Mouse (Mus musculus) heart, adult 2 months (tissue): ENCODE results near the gene Ergic3. TPM values are rescaled to one million over a fixed set of nuclear protein-coding genes. Genes with fewer than 3 reads are reported as not detected.

Experiments
- DNase-seq, 2 experiments: peaks; one replicate each; pipeline ENCODE4 v3.0.0; 2021
- H3K27ac ChIP-seq: fragments of 200-600 bp; 2 replicates; pipeline ENCODE4 v1.8.1; 2022
- H3K27me3 ChIP-seq: fragments of 200-500 bp; 2 replicates; pipeline ENCODE4 v1.6.1; 2012; ENCODE audit warnings: mild to moderate bottlenecking, low read length, inconsistent platforms, mixed read lengths; ENCODE audit not compliant: control insufficient read depth, insufficient read depth
- H3K36me3 ChIP-seq: fragments of 200-500 bp; 2 replicates; pipeline ENCODE4 v1.6.1; 2012; ENCODE audit warnings: low read length, inconsistent platforms; ENCODE audit not compliant: control insufficient read depth, insufficient read depth
- H3K4me1 ChIP-seq: fragments of 200-500 bp; 2 replicates; pipeline ENCODE4 v1.6.1; 2011; ENCODE audit warnings: low read length; ENCODE audit not compliant: control insufficient read depth, insufficient read depth
- H3K4me3 ChIP-seq: fragments of 200-600 bp; 2 replicates; pipeline ENCODE4 v1.8.1; 2022
- H3K79me2 ChIP-seq: fragments of 200-500 bp; replicated peaks from 2 replicates; pipeline ENCODE4 v1.6.1; 2012; ENCODE audit warnings: mild to moderate bottlenecking, inconsistent platforms, low read length, moderate library complexity, mixed read lengths; ENCODE audit not compliant: control insufficient read depth, insufficient read depth
- H3K9ac ChIP-seq: fragments of 200-500 bp; 2 replicates; pipeline ENCODE4 v1.6.1; 2012; ENCODE audit warnings: low read depth, mild to moderate bottlenecking, control low read depth, inconsistent platforms, low read length, mixed read lengths
- CTCF ChIP-seq: fragments of 200-600 bp; IDR thresholded peaks from 2 replicates; pipeline ENCODE4 v1.8.1; 2022; ENCODE audit warnings: antibody characterized with exemption, mild to moderate bottlenecking, moderate library complexity
- EP300 ChIP-seq: fragments of 200-500 bp; IDR thresholded peaks from 2 replicates; pipeline ENCODE4 v1.6.1; 2011; ENCODE audit warnings: low read depth, low read length, control low read depth; ENCODE audit not compliant: insufficient read depth
- POLR2A ChIP-seq: fragments of 200-500 bp; IDR thresholded peaks from 2 replicates; pipeline ENCODE4 v1.6.1; 2011; ENCODE audit warnings: mild to moderate bottlenecking, low read depth, low read length, control low read depth; ENCODE audit not compliant: insufficient read depth
- WGBS: fragments of 180-500 bp; shearing (Covaris S2); methylation state at CpG from one replicate; pipeline ENCODE4 v1.1.7; 2018; 5-methylcytosine and 5-hydroxymethylcytosine counted together
- intact Hi-C: fragments of 180-260 bp; cut with DNase I; formaldehyde crosslinking; loops from one replicate; pipeline ENCODE4 v1.15.1; 2025
- polyA plus RNA-seq: library from polyadenylated mRNA; depleted of rRNA; stranded (reverse); fragments of >200 nt; gene quantifications from 2 replicates; pipeline ENCODE4 v1.2.3, GENCODE M21; 2012; rRNA removed
- total RNA-seq, 2 experiments: library from RNA; stranded (reverse); gene quantifications; 2 replicates each; pipeline ENCODE4 v1.2.3; 2021

Ergic3 gene
- total and polyA plus RNA-seq, 3 experiments, result 60.1 to 104 (median 67.5) TPM

DNA sequence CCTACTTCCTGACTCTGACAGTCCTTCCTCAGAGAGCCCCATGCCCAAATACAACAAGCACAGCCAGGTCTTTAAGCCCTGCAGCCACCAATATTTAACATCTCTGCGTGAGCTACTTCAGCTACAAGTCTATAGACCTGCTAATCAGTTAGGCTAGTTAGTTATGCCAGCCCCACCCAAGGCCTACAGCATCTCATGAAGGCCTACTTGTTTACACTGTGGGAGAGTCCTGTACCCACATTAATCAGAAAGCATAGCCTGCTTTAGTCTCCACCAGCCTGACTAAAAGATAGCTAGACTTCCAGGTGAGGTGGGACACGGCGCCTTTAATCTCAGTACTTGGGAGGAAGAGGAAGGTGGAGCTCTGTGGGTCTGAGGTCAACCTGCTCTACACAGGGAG, 31.5 kb downstream of the Ergic3 start:
- H3K79me2 ChIP-seq, result no peaks in the 10 kb centered on the region
- TF ChIP-seq EP300 (no peak), POLR2A (no peak), CTCF (no peak)
- intact Hi-C loops, result no loop called here
- H3K27me3 ChIP-seq, result no peaks in the 10 kb centered on the region
- no peak overlapping the region for H3K9ac ChIP-seq
- H3K27ac ChIP-seq, result no peak overlapping the region
- no peaks in the 10 kb centered on the region for H3K4me1 ChIP-seq
- no peak overlapping the region for H3K4me3 ChIP-seq
- no peaks in the 10 kb centered on the region for H3K36me3 ChIP-seq
- 77% methylated on average over 3 of the region's 3 CpGs for WGBS
- DNase-seq, result no peak

DNA sequence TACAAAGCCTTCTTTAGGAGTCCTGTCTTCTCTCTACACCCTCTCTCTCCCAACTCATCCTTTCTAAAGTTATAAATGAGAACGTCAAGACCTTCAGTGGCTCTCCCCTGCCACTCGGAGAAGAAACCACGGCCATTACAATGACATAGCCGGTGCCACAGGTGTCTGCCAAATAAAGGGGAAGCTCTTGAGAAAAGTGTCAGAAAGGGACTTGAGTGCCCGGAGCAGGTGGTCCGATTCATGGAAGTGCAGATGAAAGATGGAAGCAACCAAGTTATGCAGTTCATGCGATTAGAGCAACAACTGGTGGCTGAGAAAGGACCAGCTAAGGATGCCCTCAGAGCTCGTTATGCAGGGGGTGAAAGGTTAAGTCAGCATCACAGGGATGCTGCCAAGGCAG, 35.1 kb downstream of the Ergic3 start:
- WGBS, result 82% methylated on average over 8 of the region's 8 CpGs
- Histone ChIP-seq H3K4me1 (no peaks in the 10 kb centered on the region), H3K27me3 (peaks cover under 1% of the 10 kb centered on the region; the same call in 1 of the 2 replicates), H3K79me2 (no peaks in the 10 kb centered on the region), H3K27ac (no peak overlapping the region), H3K36me3 (no peaks in the 10 kb centered on the region), H3K4me3 (no peak overlapping the region), H3K9ac (no peak overlapping the region)
- TF ChIP-seq EP300, result no peak
- TF ChIP-seq POLR2A, result no peak
- no peak for TF ChIP-seq CTCF
- intact Hi-C loops, result no loop called here
- no peak for DNase-seq

DNA sequence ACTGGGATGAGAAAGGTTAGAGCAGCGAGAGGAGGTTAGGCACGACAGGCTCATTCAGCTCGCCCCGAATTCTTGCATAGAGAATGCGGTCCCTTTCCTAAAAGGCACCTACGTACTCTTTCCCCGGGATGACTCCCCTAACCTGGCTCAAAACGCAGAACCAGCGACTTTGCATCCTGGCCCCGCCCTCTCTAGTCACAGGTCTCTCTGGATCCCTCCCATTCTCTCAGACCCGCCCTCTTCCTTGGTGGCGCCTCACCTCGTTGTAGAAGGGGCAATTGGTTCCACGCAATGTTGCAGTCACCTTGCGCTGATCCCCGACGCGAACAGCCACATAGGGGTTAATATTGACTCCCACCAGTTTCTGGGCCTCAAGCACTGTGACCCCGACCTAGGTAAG, 40.1 kb downstream of the Ergic3 start:
- TF ChIP-seq CTCF, result no peak
- no peak for TF ChIP-seq POLR2A
- TF ChIP-seq EP300, result no peak
- H3K27me3 ChIP-seq, result peaks cover 4% of the 10 kb centered on the region; the same call in 1 of the 2 replicates
- intact Hi-C loops, result no loop called here

DNA sequence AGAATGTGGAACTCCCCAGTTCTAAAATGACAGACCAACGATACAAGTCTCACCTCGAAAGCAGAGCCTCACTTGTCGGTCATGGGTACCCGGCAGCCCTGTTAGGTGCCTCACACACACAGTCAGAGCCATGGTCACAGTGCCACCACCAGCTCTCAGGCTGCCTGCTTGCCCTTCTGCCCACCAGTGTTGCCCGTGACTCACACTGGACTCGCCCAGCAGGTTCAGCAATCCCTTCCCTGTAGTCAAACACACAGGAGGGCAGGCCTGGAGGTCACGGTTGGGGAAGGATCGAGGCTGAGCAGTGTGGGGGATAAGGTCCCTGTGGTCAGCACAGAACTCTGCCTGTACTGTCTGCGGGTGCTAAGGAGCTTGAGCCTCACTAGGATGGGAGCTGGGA, 45.0 kb downstream of the Ergic3 start, which contains the start of gene Fer1l4:
TSS of gene Fer1l4 (minus strand) at position 132 of the 400 bp plus-strand sequence.
- Histone ChIP-seq H3K4me1 (no peaks in the 10 kb centered on the region), H3K27me3 (peaks cover 4% of the 10 kb centered on the region; the same call in 1 of the 2 replicates), H3K79me2 (no peaks in the 10 kb centered on the region), H3K27ac (no peak within 1 kb of the TSS), H3K4me3 (no peak within 1 kb of the TSS), H3K36me3 (no peaks in the 10 kb centered on the region), H3K9ac (no peak within 1 kb of the TSS)
- intact Hi-C loops, result no loop called here
- TF ChIP-seq EP300 (no peak), CTCF (no peak), POLR2A (no peak)
- WGBS, result 83% methylated on average over 9 of the region's 9 CpGs
- no peak for DNase-seq

More for the DNA sequence above, 40.1 kb downstream of the Ergic3 start:
- no peak overlapping the region for H3K27ac ChIP-seq
- no peak for DNase-seq
- no peaks in the 10 kb centered on the region for H3K4me1 ChIP-seq
- H3K36me3 ChIP-seq, result no peaks in the 10 kb centered on the region
- no peak overlapping the region for H3K4me3 ChIP-seq
- no peaks in the 10 kb centered on the region for H3K79me2 ChIP-seq
- WGBS, result 18% methylated on average over 19 of the region's 19 CpGs
- no peak overlapping the region for H3K9ac ChIP-seq

DNA sequence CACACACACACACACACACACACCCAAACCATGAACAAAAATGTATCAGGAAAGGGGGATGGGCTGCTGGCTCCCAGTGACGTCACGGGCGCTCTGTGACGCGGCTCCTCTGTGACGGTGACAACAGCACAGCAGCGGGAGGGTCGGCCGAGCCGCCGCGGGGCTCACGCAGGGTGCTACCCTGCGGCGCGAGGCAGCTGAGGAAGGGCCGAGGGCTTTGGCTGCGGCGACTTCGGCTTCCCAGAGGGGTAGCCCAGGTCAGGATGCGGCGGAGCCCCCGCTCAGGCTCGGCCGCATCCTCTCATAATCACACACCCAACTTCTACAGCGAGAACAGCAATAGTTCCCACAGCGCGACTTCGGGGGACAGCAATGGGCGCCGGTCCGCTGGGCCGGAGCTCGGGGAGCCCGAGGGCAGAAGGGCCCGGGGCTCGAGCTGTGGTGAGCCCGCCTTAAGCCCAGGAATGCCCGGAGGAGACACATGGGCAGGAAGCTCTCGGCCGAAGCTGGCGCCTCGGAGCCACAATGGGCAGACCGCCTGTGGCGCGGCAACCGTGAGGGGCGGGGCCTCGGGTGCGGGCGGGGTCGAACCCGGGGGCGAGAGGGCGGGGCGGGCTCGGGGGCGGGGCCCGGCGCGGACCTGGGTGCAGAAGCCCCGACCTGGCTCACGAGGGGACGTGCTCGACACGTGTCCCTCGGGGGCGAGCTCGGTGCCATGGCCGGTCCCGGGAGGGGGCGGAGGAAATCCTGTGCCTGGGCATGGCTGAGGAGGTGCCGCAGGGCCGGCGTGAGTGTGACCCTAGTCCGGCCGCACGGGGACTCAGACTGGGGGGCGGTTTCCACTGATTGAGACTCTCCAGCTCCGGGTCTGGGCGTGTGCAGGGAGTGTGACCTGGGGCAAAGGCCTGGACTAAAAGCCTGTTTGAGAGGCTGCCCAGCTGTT, 57.5 kb downstream of the Ergic3 start, which contains the start of gene Spag4:
TSS of gene Spag4 (plus strand) at position 77 of the 943 bp plus-strand sequence.
- Histone ChIP-seq H3K4me3 (peak within 1 kb of the TSS; percentile 48), H3K4me1 (no peaks in the 10 kb centered on the region), H3K9ac (peak within 1 kb of the TSS; percentile 75), H3K27me3 (no peaks in the 10 kb centered on the region), H3K27ac (peak within 1 kb of the TSS; percentile 38), H3K36me3 (no peaks in the 10 kb centered on the region), H3K79me2 (no peaks in the 10 kb centered on the region)
- intact Hi-C loops, result loop anchor here (5.0 kb wide), 1 partner anchor 47 kb away; the partner anchor contains the start of genes Cpne1 and Rbm12
- DNase-seq, result peak; percentile 80 to 82
- 1% methylated on average over 73 of the region's 81 CpGs for WGBS
- TF ChIP-seq CTCF (no peak), EP300 (no peak), POLR2A (no peak)

DNA sequence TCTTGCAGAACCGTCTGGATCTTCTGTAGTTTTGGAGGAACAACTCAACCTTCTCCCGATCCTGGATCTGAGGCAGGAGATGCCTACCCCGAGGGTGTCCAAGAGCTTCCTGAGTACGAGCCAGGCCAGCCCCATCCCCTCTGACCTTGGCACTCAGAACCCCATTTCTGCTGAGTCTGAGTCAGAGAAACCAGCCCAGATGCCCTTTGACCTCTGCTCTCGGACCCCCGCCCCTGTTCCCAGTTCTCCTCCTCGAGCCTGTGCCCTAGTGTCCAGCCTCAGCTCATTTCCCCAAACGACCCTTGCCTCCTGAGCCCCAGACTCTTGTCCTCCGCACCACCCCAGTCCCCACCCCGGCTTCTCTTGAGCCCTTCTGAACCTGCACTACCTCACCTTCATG, 58.3 kb downstream of the Ergic3 start:
- whole genome bisulfite sequencing, result 53% methylated on average over 10 of the region's 10 CpGs
- no peak for DNase-seq

More for the DNA sequence above, 58.3 kb downstream of the Ergic3 start:
- Histone ChIP-seq H3K27me3 (no peaks in the 10 kb centered on the region), H3K9ac (no peak overlapping the region; the same call in 1 of the 2 replicates), H3K79me2 (no peaks in the 10 kb centered on the region), H3K27ac (no peak overlapping the region; the same call in 1 of the 2 replicates), H3K4me3 (peak overlapping the region; percentile 48; the same call in 1 of the 2 replicates), H3K4me1 (no peaks in the 10 kb centered on the region), H3K36me3 (no peaks in the 10 kb centered on the region)
- TF ChIP-seq EP300 (no peak), CTCF (no peak), POLR2A (no peak)
- intact Hi-C loops, result loop anchor here (5.0 kb wide), 1 partner anchor 46 kb away; the partner anchor contains the start of genes Cpne1 and Rbm12

Other genes with a start within 250 kb of the Ergic3 start
- gene Mmp24, start 232.7 kb upstream of the Ergic3 start, total RNA-seq, result not detected
- 0.06 TPM in 1 of 2 replicates, not detected in the other for gene Mmp24, start 232.7 kb upstream of the Ergic3 start, polyA plus RNA-seq
- gene BC029722, start 188.6 kb upstream of the Ergic3 start, total RNA-seq, result 10 to 100 TPM; 25.4 to 28.9 TPM
- gene BC029722, start 188.6 kb upstream of the Ergic3 start, polyA plus RNA-seq, result 41.0 and 43.7 TPM in 2 replicates
- gene Eif6, start 181.1 kb upstream of the Ergic3 start, total RNA-seq, result 10 to 100 TPM; 51.2 to 52.3 TPM
- 40.1 and 51.4 TPM in 2 replicates for gene Eif6, start 181.1 kb upstream of the Ergic3 start, polyA plus RNA-seq
- not detected for gene Fam83c, start 173.2 kb upstream of the Ergic3 start, total RNA-seq
- gene Fam83c, start 173.2 kb upstream of the Ergic3 start, polyA plus RNA-seq, result not detected in 2 replicates
- 100 to 1,000 TPM; 268 to 270 TPM for gene Uqcc1, start 77.7 kb upstream of the Ergic3 start, total RNA-seq
- gene Uqcc1, start 77.7 kb upstream of the Ergic3 start, polyA plus RNA-seq, result 144 and 246 TPM in 2 replicates
- not detected for gene Gm15557, start 67.3 kb upstream of the Ergic3 start, total RNA-seq
- not detected in 2 replicates for gene Gm15557, start 67.3 kb upstream of the Ergic3 start, polyA plus RNA-seq
- not detected for gene Gdf5, start 62.7 kb upstream of the Ergic3 start, total RNA-seq
- 0.16 TPM in 1 of 2 replicates, not detected in the other for gene Gdf5, start 62.7 kb upstream of the Ergic3 start, polyA plus RNA-seq
- gene Cep250, start 51.6 kb upstream of the Ergic3 start, total RNA-seq, result 1 to 10 TPM; 5.3 to 7.4 TPM
- gene Cep250, start 51.6 kb upstream of the Ergic3 start, polyA plus RNA-seq, result 2.8 and 5.0 TPM in 2 replicates
- under 1 TPM; 0.55 to 0.61 TPM for gene 6430550D23Rik, start 68 bp upstream of the Ergic3 start, total RNA-seq
- gene 6430550D23Rik, start 68 bp upstream of the Ergic3 start, polyA plus RNA-seq, result 0.78 and 2.2 TPM in 2 replicates
- gene Fer1l4, start 44.9 kb downstream of the Ergic3 start, total RNA-seq, result not detected
- 0.12 and 0.18 TPM in 2 replicates for gene Fer1l4, start 44.9 kb downstream of the Ergic3 start, polyA plus RNA-seq
- 1 to 10 TPM in 1 of 2 experiments, under 1 TPM in 1; 0.99 to 1.8 TPM for gene Spag4, start 57.1 kb downstream of the Ergic3 start, total RNA-seq
- gene Spag4, start 57.1 kb downstream of the Ergic3 start, polyA plus RNA-seq, result 1.7 and 2.4 TPM in 2 replicates
- 10 to 100 TPM in 1 of 2 experiments, 1 to 10 TPM in 1; 8.1 to 12.2 TPM for gene Cpne1, start 103.9 kb downstream of the Ergic3 start, total RNA-seq
- gene Cpne1, start 103.9 kb downstream of the Ergic3 start, polyA plus RNA-seq, result 31.8 and 37.1 TPM in 2 replicates
- 10 to 100 TPM; 11.4 TPM for gene Rbm12, start 103.9 kb downstream of the Ergic3 start, total RNA-seq
- 12.0 and 13.6 TPM in 2 replicates for gene Rbm12, start 103.9 kb downstream of the Ergic3 start, polyA plus RNA-seq
- gene Gm28036, start 119.0 kb downstream of the Ergic3 start, total RNA-seq, result 10 to 100 TPM; 11.9 to 13.5 TPM
- 2.8 and 3.4 TPM in 2 replicates for gene Gm28036, start 119.0 kb downstream of the Ergic3 start, polyA plus RNA-seq
- gene Romo1, start 136.0 kb downstream of the Ergic3 start, total RNA-seq, result 100 to 1,000 TPM; 321 to 367 TPM
- gene Romo1, start 136.0 kb downstream of the Ergic3 start, polyA plus RNA-seq, result 244 and 304 TPM in 2 replicates
- 10 to 100 TPM; 81.4 to 96.6 TPM for gene Nfs1, start 136.1 kb downstream of the Ergic3 start, total RNA-seq
- 83.7 and 116 TPM in 2 replicates for gene Nfs1, start 136.1 kb downstream of the Ergic3 start, polyA plus RNA-seq
- 100 to 1,000 TPM; 124 to 143 TPM for gene Rbm39, start 172.2 kb downstream of the Ergic3 start, total RNA-seq
- gene Rbm39, start 172.2 kb downstream of the Ergic3 start, polyA plus RNA-seq, result 25.8 and 45.2 TPM in 2 replicates
- 10 to 100 TPM; 15.6 to 20.0 TPM for gene Phf20, start 188.4 kb downstream of the Ergic3 start, total RNA-seq
- 7.1 and 8.9 TPM in 2 replicates for gene Phf20, start 188.4 kb downstream of the Ergic3 start, polyA plus RNA-seq